Mouse (Mus musculus): ENCODE measurements around the gene Crb3. TPM values are rescaled to one million over a fixed set of nuclear protein-coding genes. Genes with fewer than 3 reads are reported as not detected.

Gene Crb3
- polyA plus RNA-seq, 1 experiment from 2014 or later, result 4.2 TPM

DNA sequence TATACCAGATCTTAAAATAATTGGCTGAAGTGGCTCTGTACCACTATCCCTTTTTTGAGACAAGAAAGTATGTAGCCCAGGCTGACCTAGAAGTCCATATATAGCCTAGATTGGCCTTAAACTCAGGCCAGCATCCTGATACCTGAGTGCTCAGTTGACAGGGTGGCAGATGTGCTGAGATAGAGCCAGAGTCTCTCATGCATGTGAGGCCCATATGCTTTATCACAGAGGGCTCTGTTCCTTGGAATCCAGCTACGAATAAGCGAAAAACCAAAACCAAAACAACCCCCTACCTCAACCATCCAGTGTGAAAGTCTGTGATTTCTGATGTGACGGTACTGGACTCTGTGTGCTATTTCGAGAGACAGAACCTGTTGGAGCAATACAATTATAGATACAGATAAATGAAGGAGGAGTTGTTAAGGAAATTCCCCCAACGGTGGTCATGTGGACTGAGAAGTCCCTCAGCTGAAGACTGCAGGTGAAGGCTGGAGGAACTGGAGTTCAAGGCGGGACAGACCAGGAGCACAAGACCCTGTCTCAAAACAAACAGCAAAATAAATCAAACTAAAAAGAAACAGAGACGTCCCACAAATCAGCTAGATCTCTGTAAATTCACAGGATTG lies 49.2 kb downstream of the Crb3 start:
- ATAC-seq (ENCODE audit: low FRiP score), result no peak
- H3K27me3 ChIP-seq (ENCODE audit: control insufficient read depth, insufficient read depth, low read length), result no peaks in the 10 kb centered on the region
- no peak overlapping the region for H3K4me3 ChIP-seq (replicated peaks; ENCODE audit: low read length)
- no peak overlapping the region for H3K9ac ChIP-seq
- no peaks in the 10 kb centered on the region for H3K36me3 ChIP-seq (replicated peaks; ENCODE audit: control insufficient read depth, insufficient read depth)
- peaks cover 17% of the 10 kb centered on the region for H3K4me1 ChIP-seq (replicated peaks; ENCODE audit: control insufficient read depth, insufficient read depth, low read length)
- no peaks in the 10 kb centered on the region for H3K9me3 ChIP-seq (ENCODE audit: control insufficient read depth, low read length)
- no peak overlapping the region for H3K27ac ChIP-seq
- 83% methylated on average over 7 of the region's 7 CpGs for WGBS
- no peak overlapping the region for H3K4me2 ChIP-seq (replicated peaks)
- no peak for DNase-seq (ENCODE audit: low spot score)

DNA sequence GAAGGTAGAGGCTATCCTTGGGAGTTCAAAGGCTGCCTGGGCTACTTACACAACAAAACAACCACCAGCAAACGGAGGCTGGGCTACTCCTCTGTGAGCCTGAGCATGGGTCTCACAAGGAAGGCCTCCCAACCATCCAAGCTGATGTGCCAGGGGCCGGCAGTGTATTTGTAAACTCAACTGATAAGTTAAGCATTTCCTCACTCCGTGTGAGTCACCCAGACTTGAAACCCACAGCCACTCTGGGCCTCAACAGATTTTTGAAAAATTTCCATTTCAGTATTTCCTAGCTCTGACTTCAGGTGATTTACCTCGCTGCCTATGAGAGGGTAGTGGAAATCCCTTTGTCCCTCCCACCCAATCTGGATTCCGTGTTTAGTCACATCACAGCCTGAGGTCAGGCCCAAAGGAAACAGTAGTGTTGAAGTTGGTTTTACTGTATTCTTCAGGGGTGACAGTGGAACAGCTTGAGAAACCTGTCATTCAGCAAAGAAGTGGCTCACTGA lies 49.8 kb downstream of the Crb3 start:
- ATAC-seq (ENCODE audit: low FRiP score) (no peak), DNase-seq (ENCODE audit: low spot score) (no peak)
- no peaks in the 10 kb centered on the region for H3K9me3 ChIP-seq (ENCODE audit: control insufficient read depth, low read length)

DNA sequence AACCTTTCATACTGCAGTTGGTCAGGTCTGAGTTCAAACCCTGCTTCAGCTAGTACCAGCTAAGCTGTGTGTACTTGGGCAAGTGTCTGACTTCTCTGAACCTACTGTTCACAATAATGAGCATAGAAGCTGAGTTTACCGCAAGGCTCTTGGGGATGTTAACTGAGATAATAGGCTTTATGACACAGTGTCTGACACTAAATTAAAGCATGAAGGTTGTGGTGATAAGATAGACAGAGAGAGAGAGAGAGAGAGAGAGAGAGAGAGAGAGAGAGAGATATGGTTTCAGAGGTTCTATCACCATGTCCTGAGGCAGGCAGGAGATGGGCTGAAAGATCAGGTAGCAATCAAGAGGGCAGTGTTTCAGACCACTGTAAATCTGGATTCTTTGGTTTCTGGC lies 51.1 kb downstream of the Crb3 start:
- H3K4me1 ChIP-seq (replicated peaks; ENCODE audit: control insufficient read depth, insufficient read depth, low read length), result peaks cover 11% of the 10 kb centered on the region; the same call in 1 of the 2 replicates
- H3K27me3 ChIP-seq (ENCODE audit: control insufficient read depth, insufficient read depth, low read length), result no peaks in the 10 kb centered on the region
- ATAC-seq (ENCODE audit: low FRiP score) (no peak), DNase-seq (ENCODE audit: low spot score) (no peak)
- H3K27ac ChIP-seq, result no peak overlapping the region
- H3K4me3 ChIP-seq (replicated peaks; ENCODE audit: low read length), result no peak overlapping the region
- no peaks in the 10 kb centered on the region for H3K9me3 ChIP-seq (ENCODE audit: control insufficient read depth, low read length)
- WGBS, result 100% methylated on average over 1 of the region's 1 CpGs
- no peak overlapping the region for H3K4me2 ChIP-seq (replicated peaks)
- no peaks in the 10 kb centered on the region for H3K36me3 ChIP-seq (replicated peaks; ENCODE audit: control insufficient read depth, insufficient read depth)
- H3K9ac ChIP-seq, result no peak overlapping the region

More for the DNA sequence above, 49.8 kb downstream of the Crb3 start:
- H3K27ac ChIP-seq, result no peak overlapping the region
- H3K36me3 ChIP-seq (replicated peaks; ENCODE audit: control insufficient read depth, insufficient read depth), result no peaks in the 10 kb centered on the region
- WGBS, result 54% methylated on average over 5 of the region's 5 CpGs
- no peak overlapping the region for H3K4me3 ChIP-seq (replicated peaks; ENCODE audit: low read length)
- H3K4me1 ChIP-seq (replicated peaks; ENCODE audit: control insufficient read depth, insufficient read depth, low read length), result peaks cover 17% of the 10 kb centered on the region
- H3K9ac ChIP-seq, result no peak overlapping the region
- no peak overlapping the region for H3K4me2 ChIP-seq (replicated peaks)
- no peaks in the 10 kb centered on the region for H3K27me3 ChIP-seq (ENCODE audit: control insufficient read depth, insufficient read depth, low read length)

DNA sequence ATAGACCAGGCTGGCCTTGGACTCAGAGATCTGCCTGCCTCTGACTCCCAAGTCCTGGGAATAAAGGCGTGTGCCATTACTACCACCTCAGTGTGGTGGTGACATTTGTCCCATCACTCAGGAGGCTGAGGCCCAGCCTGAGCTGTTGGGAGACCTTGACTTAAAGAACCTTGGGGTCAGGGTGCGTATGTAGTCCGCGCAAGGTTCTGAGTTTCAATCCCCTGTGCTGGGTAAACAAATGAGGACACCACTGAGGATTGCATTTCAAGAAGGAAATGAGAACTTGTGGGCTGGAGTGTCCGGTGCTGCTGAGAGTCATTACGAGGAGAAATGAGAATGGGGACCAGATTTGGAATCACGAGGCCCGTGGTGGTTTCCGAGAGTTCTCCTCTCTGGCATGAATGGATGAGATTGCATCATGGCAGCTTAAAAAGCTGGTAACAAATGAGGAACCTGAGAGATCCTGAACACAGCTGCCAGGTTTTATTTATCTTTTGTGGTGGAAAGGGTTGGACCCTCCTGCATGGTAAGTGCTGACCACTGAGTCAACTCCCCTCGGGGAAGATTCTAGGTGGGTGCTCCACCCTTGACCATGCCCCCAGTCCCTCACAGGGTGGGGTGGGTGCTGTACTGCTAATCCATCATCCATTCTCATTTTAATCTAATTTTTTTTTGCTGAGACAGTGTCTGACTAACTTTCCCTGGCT lies 54.0 kb downstream of the Crb3 start:
- H3K36me3 ChIP-seq (replicated peaks; ENCODE audit: control insufficient read depth, insufficient read depth), result no peaks in the 10 kb centered on the region
- WGBS, result 92% methylated on average over 10 of the region's 10 CpGs
- ATAC-seq (ENCODE audit: low FRiP score), result no peak
- 0 out of 2 replicates have a peak, but pooled peaks cover 2% of the 10 kb centered on the region for H3K4me1 ChIP-seq (replicated peaks; ENCODE audit: control insufficient read depth, insufficient read depth, low read length)
- no peak overlapping the region for H3K9ac ChIP-seq
- H3K4me2 ChIP-seq (replicated peaks), result no peak overlapping the region
- H3K9me3 ChIP-seq (ENCODE audit: control insufficient read depth, low read length), result no peaks in the 10 kb centered on the region
- no peak overlapping the region for H3K27ac ChIP-seq
- no peak overlapping the region for H3K4me3 ChIP-seq (replicated peaks; ENCODE audit: low read length)
- DNase-seq (ENCODE audit: low spot score), result no peak
- no peaks in the 10 kb centered on the region for H3K27me3 ChIP-seq (ENCODE audit: control insufficient read depth, insufficient read depth, low read length)

Other genes with a start within 250 kb of the Crb3 start
- gene Rfx2, start 228.1 kb upstream of the Crb3 start, polyA plus RNA-seq (2014; fragmentation: Nextera tagmentation; extraction: Ambion mirVana), result 3.3 and 4.3 TPM in 2 replicates
- gene Acsbg2, start 184.7 kb upstream of the Crb3 start, polyA plus RNA-seq (2014; fragmentation: Nextera tagmentation; extraction: Ambion mirVana), result not detected in 2 replicates
- 0.31 and 0.41 TPM in 2 replicates for gene 1700061G19Rik, start 183.6 kb upstream of the Crb3 start, polyA plus RNA-seq (2014; fragmentation: Nextera tagmentation; extraction: Ambion mirVana)
- 50.1 and 53.2 TPM in 2 replicates for gene Mllt1, start 123.7 kb upstream of the Crb3 start, polyA plus RNA-seq (2014; fragmentation: Nextera tagmentation; extraction: Ambion mirVana)
- gene Acer1, start 77.0 kb upstream of the Crb3 start, polyA plus RNA-seq (2014; fragmentation: Nextera tagmentation; extraction: Ambion mirVana), result not detected in 2 replicates
- 163 and 172 TPM in 2 replicates for gene Clpp, start 68.8 kb upstream of the Crb3 start, polyA plus RNA-seq (2014; fragmentation: Nextera tagmentation; extraction: Ambion mirVana)
- 55.7 and 56.5 TPM in 2 replicates for gene Alkbh7, start 61.8 kb upstream of the Crb3 start, polyA plus RNA-seq (2014; fragmentation: Nextera tagmentation; extraction: Ambion mirVana)
- gene Pspn, start 59.1 kb upstream of the Crb3 start, polyA plus RNA-seq (2014; fragmentation: Nextera tagmentation; extraction: Ambion mirVana), result 0.47 and 0.68 TPM in 2 replicates
- 54.5 and 58.2 TPM in 2 replicates for gene Gtf2f1, start 47.8 kb upstream of the Crb3 start, polyA plus RNA-seq (2014; fragmentation: Nextera tagmentation; extraction: Ambion mirVana)
- gene Gm17949, start 47.6 kb upstream of the Crb3 start, polyA plus RNA-seq (2014; fragmentation: Nextera tagmentation; extraction: Ambion mirVana), result 0.28 and 0.40 TPM in 2 replicates
- 36.0 and 38.1 TPM in 2 replicates for gene Khsrp, start 27.6 kb upstream of the Crb3 start, polyA plus RNA-seq (2014; fragmentation: Nextera tagmentation; extraction: Ambion mirVana)
- not detected in 2 replicates for gene Slc25a41, start 17.5 kb upstream of the Crb3 start, polyA plus RNA-seq (2014; fragmentation: Nextera tagmentation; extraction: Ambion mirVana)
- gene Slc25a23, start 758 bp downstream of the Crb3 start, polyA plus RNA-seq (2014; fragmentation: Nextera tagmentation; extraction: Ambion mirVana), result 40.6 and 46.8 TPM in 2 replicates
- 2.8 and 3.6 TPM in 2 replicates for gene Dennd1c, start 19.4 kb downstream of the Crb3 start, polyA plus RNA-seq (2014; fragmentation: Nextera tagmentation; extraction: Ambion mirVana)
- 312 and 331 TPM in 2 replicates for gene Tubb4a, start 28.7 kb downstream of the Crb3 start, polyA plus RNA-seq (2014; fragmentation: Nextera tagmentation; extraction: Ambion mirVana)
- 5.6 and 6.2 TPM in 2 replicates for gene Tnfsf9, start 46.2 kb downstream of the Crb3 start, polyA plus RNA-seq (2014; fragmentation: Nextera tagmentation; extraction: Ambion mirVana)
- gene Cd70, start 90.7 kb downstream of the Crb3 start, polyA plus RNA-seq (2014; fragmentation: Nextera tagmentation; extraction: Ambion mirVana), result 1.5 and 1.7 TPM in 2 replicates
- 0.13 TPM in 1 of 2 replicates, not detected in the other for gene Tnfsf14, start 135.1 kb downstream of the Crb3 start, polyA plus RNA-seq (2014; fragmentation: Nextera tagmentation; extraction: Ambion mirVana)
- 2.0 and 2.7 TPM in 2 replicates for gene C3, start 169.0 kb downstream of the Crb3 start, polyA plus RNA-seq (2014; fragmentation: Nextera tagmentation; extraction: Ambion mirVana)
- gene Gpr108, start 189.3 kb downstream of the Crb3 start, polyA plus RNA-seq (2014; fragmentation: Nextera tagmentation; extraction: Ambion mirVana), result 22.1 and 24.3 TPM in 2 replicates
- gene Trip10, start 190.3 kb downstream of the Crb3 start, polyA plus RNA-seq (2014; fragmentation: Nextera tagmentation; extraction: Ambion mirVana), result 9.5 and 10.1 TPM in 2 replicates
- 1.7 TPM in 2 replicates for gene Vav1, start 220.0 kb downstream of the Crb3 start, polyA plus RNA-seq (2014; fragmentation: Nextera tagmentation; extraction: Ambion mirVana)

Data from hindbrain, embryonic 14.5 days (tissue).